Mouse (Mus musculus): ENCODE results near the gene Cyp3a41a.
"Not testable (repeated sequence)": the region's sequence is repeated elsewhere in the genome, so short reads cannot be mapped to it uniquely, and the experiment has no call there.

DNA sequence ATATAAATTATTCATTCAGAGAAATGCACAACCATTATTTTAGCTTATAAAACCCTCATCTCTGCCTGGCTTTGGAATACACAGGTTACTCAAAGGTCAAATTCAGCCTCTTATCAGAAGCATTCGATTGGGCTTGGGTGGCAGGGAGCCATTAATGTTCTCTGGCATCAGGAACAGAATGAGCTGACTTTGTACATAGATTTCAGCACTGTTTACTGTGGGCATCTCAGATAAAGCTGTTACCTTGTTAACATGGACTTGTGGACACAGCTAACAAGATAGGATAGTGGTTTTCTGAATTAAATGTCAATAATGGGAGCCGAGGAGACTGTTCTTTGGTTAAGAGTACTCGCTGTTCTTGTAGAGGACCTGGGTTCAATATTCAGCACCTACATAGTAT is 17.6 kb upstream of the Cyp3a41a start:
- TF ChIP-seq CTCF (IDR thresholded peaks at IDR 0.05; ENCODE audit: insufficient read depth, low read length); POLR2A (IDR thresholded peaks at IDR 0.05; ENCODE audit: borderline replicate concordance, extremely low read depth, low read depth, low read length): not testable (repeated sequence)

Measured in lung, adult 2 months (tissue).